Mouse (Mus musculus): Measurements from ENCODE around the gene Rtca. TPM values are rescaled to one million over a fixed set of nuclear protein-coding genes. Genes with fewer than 3 reads are reported as not detected.

Rtca gene
- polyA plus RNA-seq, 1 experiment from 2014 or later = 52.9 TPM

Other genes starting within 250 kb of the Rtca start
- gene Cdc14a, start 84.2 kb downstream of the Rtca start, polyA plus RNA-seq (2015; fragmentation: Nextera tagmentation; extraction: Ambion mirVana) = 3.6 and 3.9 TPM in 2 replicates
- gene Dbt, start 4.9 kb upstream of the Rtca start, polyA plus RNA-seq (2015; fragmentation: Nextera tagmentation; extraction: Ambion mirVana) = 20.2 and 22.5 TPM in 2 replicates
- gene Lrrc39, start 54.8 kb upstream of the Rtca start, polyA plus RNA-seq (2015; fragmentation: Nextera tagmentation; extraction: Ambion mirVana) = 29.9 and 31.7 TPM in 2 replicates
- gene Sass6, start 86.8 kb upstream of the Rtca start, polyA plus RNA-seq (2015; fragmentation: Nextera tagmentation; extraction: Ambion mirVana) = 11.7 and 15.7 TPM in 2 replicates
- 18.6 and 18.8 TPM in 2 replicates for gene Trmt13, start 106.4 kb upstream of the Rtca start, polyA plus RNA-seq (2015; fragmentation: Nextera tagmentation; extraction: Ambion mirVana)
- 49.7 and 54.6 TPM in 2 replicates for gene Mfsd14a, start 154.5 kb upstream of the Rtca start, polyA plus RNA-seq (2015; fragmentation: Nextera tagmentation; extraction: Ambion mirVana)
- gene Gm43191, start 173.1 kb upstream of the Rtca start, polyA plus RNA-seq (2015; fragmentation: Nextera tagmentation; extraction: Ambion mirVana) = not detected in 2 replicates
- gene Slc35a3, start 204.6 kb upstream of the Rtca start, polyA plus RNA-seq (2015; fragmentation: Nextera tagmentation; extraction: Ambion mirVana) = 8.7 and 10.3 TPM in 2 replicates

Measured in heart, embryonic 13.5 days (tissue).